Mouse (Mus musculus): ENCODE measurements around the gene Slc12a7. TPM values are rescaled to one million over a fixed set of nuclear protein-coding genes. Genes with fewer than 3 reads are reported as not detected.

Gene Slc12a7
- total and polyA plus RNA-seq, 2 experiments from 2014 or later = 4.9 to 14.8 TPM

DNA sequence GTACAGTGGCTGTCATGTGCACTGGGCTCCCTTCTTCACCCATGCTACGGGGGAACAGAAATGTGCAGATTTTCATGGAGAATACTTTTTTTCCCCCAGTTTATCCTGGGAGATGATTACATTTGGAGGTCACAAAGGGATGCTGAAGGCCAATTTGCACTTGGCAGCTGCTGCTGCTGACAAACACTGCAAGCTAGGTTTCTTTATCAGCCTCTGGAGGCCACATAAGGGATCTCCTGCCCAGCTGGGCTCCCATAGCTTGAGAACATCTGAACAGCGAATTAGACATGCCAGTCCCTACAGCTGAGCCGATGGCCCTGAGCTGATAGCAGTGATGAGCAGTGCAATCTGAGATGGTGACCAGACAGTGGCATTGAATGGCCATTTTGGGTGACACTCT lies 26.7 kb downstream of the Slc12a7 start:
- TF ChIP-seq CTCF (IDR thresholded peaks at IDR 0.05; ENCODE audit: low read depth) = no peak
- no peak overlapping the region for H3K9ac ChIP-seq
- ATAC-seq (no peak), DNase-seq (no peak)
- H3K4me2 ChIP-seq (ENCODE audit: low read depth) = no peak overlapping the region
- H3K4me1 ChIP-seq (ENCODE audit: insufficient read depth) = peaks cover 8% of the 10 kb centered on the region; the same call in 1 of the 2 replicates
- no peaks in the 10 kb centered on the region for H3K9me3 ChIP-seq (ENCODE audit: low read length)
- H3K27me3 ChIP-seq (ENCODE audit: insufficient read depth, low read length) = no peaks in the 10 kb centered on the region; the same call in 1 of the 2 replicates
- no peaks in the 10 kb centered on the region for H3K36me3 ChIP-seq (ENCODE audit: insufficient read depth)
- no peak overlapping the region for H3K4me3 ChIP-seq (ENCODE audit: low read depth, low read length)
- H3K27ac ChIP-seq (ENCODE audit: low read depth, low read length) = no peak overlapping the region
- 85% methylated on average over 3 of the region's 3 CpGs for WGBS

DNA sequence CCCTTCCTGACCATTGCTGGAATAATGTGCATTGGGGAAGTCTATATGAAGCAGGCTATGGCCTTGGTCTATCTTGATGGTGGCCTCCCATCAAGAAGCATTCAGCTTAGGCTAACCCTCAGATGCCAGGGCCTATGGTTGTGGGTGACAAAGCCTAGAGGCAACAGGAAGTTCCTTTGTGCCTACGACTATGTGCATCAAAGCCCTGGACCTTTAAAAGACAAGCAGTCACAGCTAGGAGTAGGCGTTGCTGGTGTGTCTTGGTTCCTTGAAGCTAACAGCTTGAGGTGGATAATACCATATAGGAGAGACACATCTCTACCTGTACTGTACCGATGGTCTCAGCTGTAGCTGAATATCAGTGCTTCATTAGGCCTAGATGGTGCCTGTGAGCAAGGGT lies 27.2 kb downstream of the Slc12a7 start:
- 91% methylated on average over 3 of the region's 3 CpGs for WGBS
- ATAC-seq = no peak

DNA sequence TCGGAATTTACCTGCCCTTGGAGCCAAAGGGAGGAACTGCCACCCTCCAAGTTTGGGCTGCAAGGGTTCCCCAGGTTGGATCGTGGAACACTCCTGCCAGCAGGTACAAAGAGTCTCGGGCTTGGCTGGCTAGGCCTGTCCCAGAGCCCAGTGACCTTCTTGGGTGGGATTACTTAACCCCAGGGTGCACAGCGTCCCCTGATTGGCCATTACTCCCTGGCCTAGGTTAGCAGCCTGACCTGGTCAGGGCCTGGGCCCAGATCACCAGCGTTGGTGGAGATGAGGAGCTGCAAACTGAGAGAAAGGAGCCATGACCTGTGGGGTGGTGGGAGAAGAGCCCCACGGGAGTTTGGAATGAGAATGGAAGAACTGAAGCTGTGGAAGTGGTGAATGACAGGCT lies 30.0 kb downstream of the Slc12a7 start:
- H3K4me1 ChIP-seq (ENCODE audit: insufficient read depth) = peaks cover 14% of the 10 kb centered on the region; the same call in 1 of the 2 replicates
- H3K27ac ChIP-seq (ENCODE audit: low read depth, low read length) = no peak overlapping the region
- no peak overlapping the region for H3K9ac ChIP-seq
- no peaks in the 10 kb centered on the region for H3K36me3 ChIP-seq (ENCODE audit: insufficient read depth)
- ATAC-seq = no peak
- no peak for TF ChIP-seq CTCF (IDR thresholded peaks at IDR 0.05; ENCODE audit: low read depth)
- peak overlapping the region; percentile 90 for H3K4me2 ChIP-seq (ENCODE audit: low read depth)
- H3K4me3 ChIP-seq (ENCODE audit: low read depth, low read length) = peak overlapping the region; percentile 50
- no peaks in the 10 kb centered on the region; the same call in 1 of the 2 replicates for H3K27me3 ChIP-seq (ENCODE audit: insufficient read depth, low read length)
- no peak for DNase-seq
- H3K9me3 ChIP-seq (ENCODE audit: low read length) = no peaks in the 10 kb centered on the region
- WGBS = 31% methylated on average over 6 of the region's 6 CpGs

More for the DNA sequence above, 27.2 kb downstream of the Slc12a7 start:
- H3K36me3 ChIP-seq (ENCODE audit: insufficient read depth) = no peaks in the 10 kb centered on the region
- H3K4me1 ChIP-seq (ENCODE audit: insufficient read depth) = peaks cover 13% of the 10 kb centered on the region; the same call in 1 of the 2 replicates
- no peaks in the 10 kb centered on the region for H3K9me3 ChIP-seq (ENCODE audit: low read length)
- H3K4me3 ChIP-seq (ENCODE audit: low read depth, low read length) = no peak overlapping the region
- H3K4me2 ChIP-seq (ENCODE audit: low read depth) = no peak overlapping the region
- no peak overlapping the region for H3K27ac ChIP-seq (ENCODE audit: low read depth, low read length)
- no peaks in the 10 kb centered on the region; the same call in 1 of the 2 replicates for H3K27me3 ChIP-seq (ENCODE audit: insufficient read depth, low read length)
- DNase-seq = no peak
- TF ChIP-seq CTCF (IDR thresholded peaks at IDR 0.05; ENCODE audit: low read depth) = no peak
- H3K9ac ChIP-seq = no peak overlapping the region

DNA sequence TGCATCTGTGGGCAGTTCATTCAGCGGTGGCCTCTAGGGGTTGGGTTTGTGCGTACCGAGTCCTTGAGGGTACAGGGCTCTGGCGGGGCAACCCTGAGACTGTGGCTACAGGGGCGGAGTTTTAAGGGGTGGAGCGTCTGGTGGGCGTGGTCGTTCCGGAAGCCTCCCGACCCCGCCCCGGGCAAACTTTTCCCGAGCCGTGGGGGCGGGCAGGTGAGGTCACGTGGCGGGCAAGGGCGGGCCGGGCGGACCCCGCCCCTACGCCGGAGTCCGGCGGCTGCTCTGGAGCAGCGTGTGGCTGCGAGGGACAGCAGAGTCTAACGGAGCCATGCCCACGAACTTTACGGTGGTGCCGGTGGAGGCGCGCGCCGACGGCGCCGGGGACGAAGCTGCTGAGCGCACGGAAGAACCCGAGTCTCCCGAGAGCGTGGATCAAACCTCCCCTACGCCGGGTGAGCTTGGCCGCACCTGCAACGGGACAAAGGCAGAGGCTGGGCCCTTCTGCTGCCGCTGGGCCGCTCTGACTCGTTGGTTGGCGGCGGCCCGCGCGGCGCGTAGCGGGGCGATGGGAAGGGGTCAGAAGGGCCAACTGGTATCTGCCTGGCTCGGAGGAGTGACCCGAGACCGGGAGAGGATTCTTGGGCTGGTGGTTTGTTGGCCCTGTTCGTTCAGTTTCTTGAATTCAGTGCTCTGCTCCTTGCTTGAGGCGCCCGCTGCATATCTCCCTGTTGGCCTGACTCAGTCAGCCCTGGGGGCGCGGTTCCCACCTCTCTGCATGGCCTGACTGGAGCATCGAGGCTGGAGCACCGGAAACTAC lies 30.8 kb downstream of the Slc12a7 start:
- Histone ChIP-seq H3K27me3 (ENCODE audit: insufficient read depth, low read length) (no peaks in the 10 kb centered on the region; the same call in 1 of the 2 replicates), H3K4me2 (ENCODE audit: low read depth) (peak overlapping the region; percentile 90), H3K4me1 (ENCODE audit: insufficient read depth) (peaks cover 14% of the 10 kb centered on the region; the same call in 1 of the 2 replicates), H3K36me3 (ENCODE audit: insufficient read depth) (no peaks in the 10 kb centered on the region), H3K4me3 (ENCODE audit: low read depth, low read length) (peak overlapping the region; percentile 50), H3K27ac (ENCODE audit: low read depth, low read length) (no peak overlapping the region), H3K9me3 (ENCODE audit: low read length) (no peaks in the 10 kb centered on the region), H3K9ac (peak overlapping the region; percentile 56)
- TF ChIP-seq CTCF (IDR thresholded peaks at IDR 0.05; ENCODE audit: low read depth) = no peak
- ATAC-seq = peak; percentile 75
- WGBS = 1% methylated on average over 62 of the region's 70 CpGs
- peak; percentile 56 for DNase-seq

DNA sequence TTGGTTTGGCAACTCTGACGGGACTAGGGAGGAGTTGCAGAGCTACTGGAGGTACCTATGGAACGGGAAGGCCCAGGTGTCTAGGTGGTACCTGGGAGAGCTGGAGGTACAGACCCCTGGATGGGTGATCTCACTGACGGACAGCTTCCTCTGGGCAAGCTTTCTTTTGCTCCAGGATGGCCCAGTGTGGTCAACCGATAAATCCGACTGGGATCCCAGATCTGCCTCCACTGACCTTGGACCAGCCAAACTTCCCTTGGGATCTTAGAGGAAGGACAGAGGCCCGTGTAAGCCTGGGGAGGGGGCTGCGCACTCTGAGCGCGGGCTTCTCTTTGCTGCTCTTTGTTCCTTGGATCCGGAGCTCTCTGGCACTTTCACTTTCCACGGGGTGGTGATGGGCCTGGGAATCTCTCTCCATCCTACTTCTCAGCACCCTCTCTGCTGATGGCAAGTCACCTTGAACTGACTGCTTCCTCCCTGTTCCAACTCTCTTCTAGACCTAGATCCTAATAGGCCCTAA lies 31.4 kb downstream of the Slc12a7 start:
- H3K4me3 ChIP-seq (ENCODE audit: low read depth, low read length) = peak overlapping the region; percentile 50
- no peaks in the 10 kb centered on the region for H3K9me3 ChIP-seq (ENCODE audit: low read length)
- TF ChIP-seq CTCF (IDR thresholded peaks at IDR 0.05; ENCODE audit: low read depth) = no peak
- peak; percentile 39 for ATAC-seq
- H3K9ac ChIP-seq = peak overlapping the region; percentile 56
- no peaks in the 10 kb centered on the region for H3K36me3 ChIP-seq (ENCODE audit: insufficient read depth)
- H3K4me1 ChIP-seq (ENCODE audit: insufficient read depth) = peaks cover 14% of the 10 kb centered on the region; the same call in 1 of the 2 replicates
- peak overlapping the region; percentile 90 for H3K4me2 ChIP-seq (ENCODE audit: low read depth)
- DNase-seq = peak; percentile 36
- no peaks in the 10 kb centered on the region; the same call in 1 of the 2 replicates for H3K27me3 ChIP-seq (ENCODE audit: insufficient read depth, low read length)
- H3K27ac ChIP-seq (ENCODE audit: low read depth, low read length) = no peak overlapping the region
- under 1% methylated on average over 11 of the region's 11 CpGs for WGBS

DNA sequence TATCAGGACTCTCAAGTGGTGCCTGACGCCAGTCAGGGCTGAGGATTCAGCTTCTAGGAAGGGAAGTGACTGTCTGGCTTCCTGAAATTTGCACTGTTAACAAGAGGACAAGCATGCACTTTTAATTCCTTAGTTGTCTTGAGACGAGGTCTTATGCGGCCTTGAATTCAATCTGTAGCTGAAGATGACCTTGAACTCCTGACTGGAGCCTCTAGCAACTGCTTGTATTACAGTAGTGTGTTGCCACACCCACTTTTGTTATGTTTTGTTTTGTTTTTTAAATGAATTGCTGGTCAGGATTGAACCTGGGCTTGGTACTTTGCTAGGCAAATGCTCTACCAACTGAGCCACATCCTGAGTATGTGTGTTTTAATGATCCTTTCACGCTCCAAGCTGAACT lies 32.5 kb downstream of the Slc12a7 start:
- Histone ChIP-seq H3K4me3 (ENCODE audit: low read depth, low read length) (no peak overlapping the region), H3K4me2 (ENCODE audit: low read depth) (no peak overlapping the region), H3K27ac (ENCODE audit: low read depth, low read length) (no peak overlapping the region), H3K27me3 (ENCODE audit: insufficient read depth, low read length) (no peaks in the 10 kb centered on the region; the same call in 1 of the 2 replicates), H3K9me3 (ENCODE audit: low read length) (no peaks in the 10 kb centered on the region), H3K36me3 (ENCODE audit: insufficient read depth) (no peaks in the 10 kb centered on the region), H3K4me1 (ENCODE audit: insufficient read depth) (peaks cover 14% of the 10 kb centered on the region; the same call in 1 of the 2 replicates), H3K9ac (0 out of 2 replicates have a peak overlapping the region, but pooled peaks have one; percentile 56)
- 66% methylated on average over 4 of the region's 4 CpGs for WGBS
- DNase-seq (no peak), ATAC-seq (no peak)
- no peak for TF ChIP-seq CTCF (IDR thresholded peaks at IDR 0.05; ENCODE audit: low read depth)

DNA sequence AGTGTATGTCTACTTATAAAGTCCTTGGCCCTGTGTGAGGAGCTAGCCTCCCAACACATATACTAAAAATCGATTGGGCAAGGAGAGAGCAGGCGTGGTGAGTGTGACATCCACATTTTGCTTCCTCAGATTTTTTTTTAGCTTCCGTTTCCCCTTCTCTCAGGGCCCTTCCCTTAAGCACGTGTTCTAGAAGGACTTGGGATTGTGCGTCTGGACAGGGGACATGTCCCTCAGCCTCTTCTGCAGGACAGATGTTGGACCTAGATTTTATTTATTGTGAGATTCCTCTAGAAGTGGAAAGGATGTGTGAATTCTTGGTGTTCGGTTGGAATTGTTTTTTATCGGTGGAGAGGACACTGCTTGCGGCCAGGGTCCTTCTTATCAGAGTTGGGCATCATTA lies 34.3 kb downstream of the Slc12a7 start:
- H3K9ac ChIP-seq = no peak overlapping the region
- no peak for ATAC-seq
- no peaks in the 10 kb centered on the region; the same call in 1 of the 2 replicates for H3K27me3 ChIP-seq (ENCODE audit: insufficient read depth, low read length)
- no peak for TF ChIP-seq CTCF (IDR thresholded peaks at IDR 0.05; ENCODE audit: low read depth)
- H3K36me3 ChIP-seq (ENCODE audit: insufficient read depth) = no peaks in the 10 kb centered on the region
- no peak overlapping the region for H3K27ac ChIP-seq (ENCODE audit: low read depth, low read length)
- peaks cover 14% of the 10 kb centered on the region; the same call in 1 of the 2 replicates for H3K4me1 ChIP-seq (ENCODE audit: insufficient read depth)
- no peak overlapping the region for H3K4me3 ChIP-seq (ENCODE audit: low read depth, low read length)
- no peak for DNase-seq
- WGBS = 90% methylated on average over 8 of the region's 8 CpGs
- no peaks in the 10 kb centered on the region for H3K9me3 ChIP-seq (ENCODE audit: low read length)
- H3K4me2 ChIP-seq (ENCODE audit: low read depth) = no peak overlapping the region

Data from forebrain, postnatal 0 days (tissue).